Mouse (Mus musculus): ENCODE measurements around the gene Themis3. TPM values are rescaled to one million over a fixed set of nuclear protein-coding genes. Genes with fewer than 3 reads are reported as not detected.

The Themis3 gene
- 1 to 10 TPM in 2 of 4 experiments, under 1 TPM in 2; 0.12 to 4.5 (median 1.0) TPM for total RNA-seq (2022)

DNA sequence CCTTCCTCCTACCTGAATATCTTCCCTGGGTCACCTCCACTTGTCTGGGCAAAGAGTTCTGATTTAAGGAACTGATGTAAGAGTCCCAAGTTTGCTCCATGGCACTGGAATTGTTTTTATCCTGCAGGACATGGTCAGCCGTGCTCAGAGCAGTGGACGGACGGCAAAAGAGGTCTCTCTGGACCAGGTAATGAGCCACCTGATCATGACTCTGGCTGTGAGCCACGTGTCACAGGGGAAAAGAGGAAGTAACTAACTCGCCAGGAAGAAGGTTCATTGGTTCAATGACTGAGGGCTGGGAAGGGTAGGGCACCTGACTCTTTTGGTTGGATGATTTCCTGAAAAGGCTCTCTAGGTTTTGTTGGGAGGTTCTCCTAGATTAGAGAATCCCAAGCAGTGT is at the start of gene Themis3:
Themis3 (minus strand) TSS at position 187 of the 400 bp plus-strand sequence.
- DNase-seq (ENCODE audit: low spot score in 2 of 2): no peak

DNA sequence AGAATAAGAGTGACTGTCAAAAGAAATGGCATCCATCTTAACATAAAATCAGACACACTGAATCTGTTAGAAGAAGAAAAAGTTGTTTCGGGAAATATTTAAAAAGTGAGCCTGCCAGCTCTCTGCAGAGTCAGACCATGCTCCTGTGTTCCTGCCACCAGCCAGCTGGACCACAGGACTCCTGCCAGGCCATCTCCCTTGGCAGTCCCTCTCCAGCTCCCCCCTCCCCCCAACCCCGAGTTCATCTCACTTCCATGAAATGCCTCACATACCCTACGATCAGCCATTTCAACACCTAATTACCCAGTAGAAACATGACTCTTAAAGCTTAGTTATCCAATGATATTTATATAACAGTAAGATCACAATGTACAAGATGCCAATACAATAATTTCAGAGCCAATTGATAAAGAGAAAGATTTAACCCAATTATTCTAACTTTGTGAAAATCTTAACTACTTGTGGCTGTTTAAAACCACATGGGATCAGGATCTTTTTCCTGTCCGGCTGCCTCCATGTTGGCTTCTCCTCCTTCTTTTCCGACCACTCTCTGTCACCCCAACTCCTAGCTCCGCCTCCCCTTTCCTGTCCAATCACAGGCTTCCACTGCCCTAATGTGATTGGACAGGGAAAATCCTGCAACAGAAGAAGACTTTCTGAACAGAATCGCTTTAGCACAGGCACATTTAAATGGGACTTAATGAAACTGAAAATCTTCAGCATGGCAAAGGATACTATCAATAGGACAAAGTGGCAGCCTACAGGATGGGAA is 43.7 kb upstream of the Themis3 start:
- DNase-seq (ENCODE audit: low spot score in 2 of 2): no peak

DNA sequence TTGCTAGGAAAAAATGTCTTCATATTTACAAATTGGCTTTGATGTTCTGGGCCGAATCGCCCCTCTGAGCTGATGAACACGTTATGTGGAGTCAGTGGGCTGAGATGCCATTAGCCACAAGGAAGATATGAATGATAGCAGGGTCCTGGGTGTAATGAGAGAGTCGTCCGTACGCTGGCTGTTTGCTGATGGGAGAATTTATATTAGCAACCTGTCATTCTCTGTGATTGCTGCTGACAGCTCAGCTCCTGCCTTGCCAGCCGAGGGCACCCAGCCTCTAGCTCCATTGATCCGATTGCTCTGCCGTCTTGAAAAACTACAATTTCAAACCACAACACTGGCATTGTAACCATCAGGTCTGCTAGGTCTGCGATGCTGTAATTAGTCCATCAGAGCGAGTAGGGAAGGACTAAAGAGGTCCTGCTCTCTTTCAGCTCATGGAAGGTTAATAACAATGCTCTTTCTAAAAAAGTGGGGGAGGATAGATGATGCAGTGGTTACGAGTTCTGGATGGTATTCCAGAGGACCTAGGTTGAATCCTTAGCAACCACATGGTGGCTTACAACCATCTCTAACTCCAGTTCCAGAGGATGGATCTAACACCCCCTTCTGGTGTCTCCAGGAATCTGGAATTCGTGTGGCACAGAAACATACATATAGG is 25.7 kb upstream of the Themis3 start:
- no peak for DNase-seq (ENCODE audit: low spot score in 2 of 2)

DNA sequence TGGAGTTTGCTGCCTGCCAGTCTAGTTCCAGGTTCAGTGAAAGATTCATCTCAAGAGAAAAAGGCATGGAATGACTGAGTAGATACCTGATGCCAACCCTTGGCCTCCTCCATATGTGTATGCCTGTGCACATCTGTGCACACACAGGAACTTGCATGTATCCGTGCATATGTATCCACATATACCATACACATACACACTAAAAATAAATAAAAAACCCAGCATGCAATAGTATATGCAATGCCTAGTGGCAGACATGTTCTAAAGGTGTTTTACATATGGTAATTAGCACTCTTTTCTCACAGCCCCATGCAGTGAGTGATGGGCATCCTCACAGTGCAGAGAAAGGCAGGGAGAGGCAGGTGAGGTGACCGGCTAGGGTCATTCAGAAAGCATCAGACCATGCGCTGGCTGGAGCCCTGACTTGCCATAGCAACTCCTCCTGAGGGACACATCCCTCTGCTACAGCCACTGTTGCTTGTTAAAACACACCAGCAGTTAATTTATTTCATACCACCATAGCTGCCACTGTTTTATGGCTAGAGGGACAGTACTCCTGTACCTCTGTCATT is 24.9 kb upstream of the Themis3 start:
- DNase-seq (ENCODE audit: low spot score in 2 of 2): no peak

DNA sequence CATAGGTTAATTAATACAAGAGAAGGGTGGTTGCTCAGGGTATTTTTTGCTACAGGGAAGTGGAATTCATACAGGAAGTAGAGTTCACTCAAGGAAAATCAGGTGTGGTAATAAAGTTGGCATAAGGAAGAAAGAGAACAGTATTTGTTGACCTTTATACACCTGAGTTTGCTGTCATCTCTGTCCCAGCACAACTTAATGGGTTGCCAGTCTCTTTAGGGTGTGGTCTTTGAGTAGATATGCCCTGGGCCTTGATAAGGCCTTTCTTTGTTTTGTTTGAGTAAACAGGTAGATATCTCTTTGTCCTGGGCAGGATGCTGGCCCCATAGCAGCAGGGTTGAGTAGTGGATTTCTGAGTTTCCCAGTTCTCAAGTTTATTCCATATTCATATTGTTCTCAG is 15.6 kb upstream of the Themis3 start:
- DNase-seq (ENCODE audit: low spot score in 2 of 2): no peak

DNA sequence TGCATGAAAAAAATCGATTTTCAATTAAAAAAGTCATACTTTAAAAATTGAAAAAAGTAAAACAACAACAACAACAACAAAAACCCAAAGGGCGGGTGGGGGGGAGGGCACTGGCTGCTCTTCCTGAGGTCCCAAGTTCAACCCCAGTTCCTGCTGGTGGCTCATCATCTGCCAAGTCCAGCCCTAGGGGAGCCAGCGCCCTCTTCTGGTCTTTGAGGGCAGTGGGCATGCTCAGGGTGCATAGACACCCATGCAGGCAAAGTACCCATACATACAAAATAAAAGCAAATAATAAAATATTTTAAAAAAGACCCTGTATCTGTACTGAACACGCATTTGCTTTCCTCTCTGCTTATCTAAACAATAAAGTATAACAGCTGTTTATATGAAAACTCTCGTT is 10.5 kb upstream of the Themis3 start:
- no peak for DNase-seq (ENCODE audit: low spot score in 2 of 2)

DNA sequence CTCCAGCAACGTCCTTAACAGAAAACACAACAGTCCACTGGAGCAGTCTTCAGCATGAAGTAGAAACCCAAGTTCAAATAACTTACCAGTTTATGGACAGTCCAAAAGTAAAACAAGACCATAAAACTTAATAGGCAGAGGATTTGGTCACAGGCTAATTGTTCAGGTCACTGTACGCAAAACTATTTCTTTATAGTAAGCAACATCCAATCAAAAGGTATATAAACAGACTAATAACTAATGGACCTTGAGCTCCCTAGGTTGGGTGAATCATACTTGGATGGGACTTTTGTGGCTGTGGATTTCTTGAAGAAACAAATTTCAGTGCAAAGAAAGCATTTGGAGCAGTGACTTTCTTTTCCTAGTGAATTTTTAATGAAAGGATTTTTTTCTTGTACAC is 6.8 kb upstream of the Themis3 start:
- no peak for DNase-seq (ENCODE audit: low spot score in 2 of 2)

DNA sequence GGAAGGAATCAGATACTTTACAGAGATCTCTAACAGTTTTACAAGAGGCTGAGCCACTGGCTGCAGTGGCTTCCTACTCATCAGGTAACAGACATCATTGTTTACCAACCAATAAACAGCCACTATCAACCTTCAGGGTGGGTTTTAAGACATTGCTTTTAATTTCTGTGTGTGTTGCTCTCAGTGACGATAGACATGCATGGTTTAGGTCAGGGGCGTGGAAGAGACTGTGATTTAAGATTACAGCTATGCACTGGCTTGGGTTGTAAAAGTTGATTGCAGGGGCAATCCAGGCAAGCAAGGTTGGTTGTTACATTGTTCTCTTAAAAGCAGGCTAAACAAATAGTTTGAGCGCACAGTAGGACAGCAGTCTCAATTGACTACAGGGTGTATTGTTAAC is 1.4 kb upstream of the Themis3 start:
- DNase-seq (ENCODE audit: low spot score in 2 of 2): no peak

DNA sequence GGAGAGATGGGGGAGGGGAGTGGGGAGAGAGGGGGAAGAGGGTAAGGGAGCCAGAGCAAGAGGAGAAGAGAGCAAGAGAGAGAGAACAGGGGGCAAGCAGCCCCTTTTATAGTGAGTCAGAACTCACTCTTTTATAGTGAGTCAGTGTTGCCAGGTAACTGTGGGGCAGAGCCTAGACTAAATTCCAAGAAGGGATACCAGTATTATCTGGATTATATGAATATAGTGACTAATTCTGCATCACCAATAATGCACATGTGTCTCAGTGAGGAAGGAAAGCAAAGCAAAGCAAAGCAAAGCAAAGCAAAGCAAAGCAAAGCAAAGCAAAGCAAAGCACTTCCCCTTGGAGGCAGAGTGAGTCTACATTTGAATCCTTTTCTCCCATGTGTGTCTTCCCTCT is 835 bp upstream of the Themis3 start:
- DNase-seq (ENCODE audit: low spot score in 2 of 2): no peak

DNA sequence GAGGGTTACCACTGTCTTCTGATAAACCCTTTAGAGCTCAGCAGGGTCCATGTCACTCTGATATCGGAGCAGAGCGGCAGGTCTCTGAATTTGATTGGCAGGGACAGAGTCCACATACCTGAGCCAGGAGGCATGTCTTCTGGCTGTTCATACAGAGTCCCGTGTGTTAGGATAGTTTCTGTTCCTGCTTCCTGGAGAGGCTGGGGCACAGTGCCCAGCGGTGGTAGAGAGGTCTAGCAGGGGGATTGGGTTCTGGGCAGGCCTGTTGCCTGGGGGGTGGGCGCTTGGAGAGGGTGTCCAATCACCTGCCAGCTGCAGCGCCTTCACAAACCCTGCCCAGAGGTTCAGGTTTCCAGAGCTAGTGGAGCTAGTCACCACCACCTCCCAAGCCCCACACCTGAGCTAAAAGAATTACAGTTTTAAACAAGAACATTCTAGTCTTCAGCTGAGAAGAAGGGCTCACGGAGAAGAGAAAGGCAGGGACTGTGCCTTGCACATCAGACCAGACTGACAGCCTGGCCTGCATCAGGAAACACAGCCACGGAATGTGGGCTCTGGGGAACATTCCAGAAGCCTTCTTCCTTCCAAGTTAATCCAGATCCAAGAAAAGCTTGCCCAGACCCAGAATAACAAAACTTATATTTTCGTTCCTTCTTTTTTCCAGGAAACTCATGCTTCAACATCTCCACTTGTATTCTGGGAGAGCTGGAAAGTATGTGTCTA is 3.9 kb downstream of the Themis3 start:
- DNase-seq (ENCODE audit: low spot score in 2 of 2): no peak

DNA sequence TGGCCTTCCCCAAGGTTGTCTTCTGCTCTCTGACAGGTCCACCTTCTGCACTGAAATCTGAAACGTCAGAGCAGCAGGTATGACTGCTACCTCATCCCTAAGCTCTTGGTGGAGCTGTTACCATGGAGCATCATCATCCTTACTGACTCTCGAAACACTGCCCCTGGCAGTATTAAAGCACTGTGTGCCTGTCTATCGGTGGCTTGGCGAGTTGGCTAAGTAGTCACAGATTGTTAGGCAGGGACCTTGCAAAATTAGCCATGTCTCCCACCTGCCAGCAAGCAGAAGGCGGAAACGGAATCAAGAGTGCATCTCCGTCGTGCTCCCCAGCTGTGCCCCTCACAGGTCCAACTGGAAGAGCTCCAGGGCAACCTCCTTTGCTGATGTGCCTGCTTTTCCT is 4.6 kb downstream of the Themis3 start:
- no peak for DNase-seq (ENCODE audit: low spot score in 2 of 2)

DNA sequence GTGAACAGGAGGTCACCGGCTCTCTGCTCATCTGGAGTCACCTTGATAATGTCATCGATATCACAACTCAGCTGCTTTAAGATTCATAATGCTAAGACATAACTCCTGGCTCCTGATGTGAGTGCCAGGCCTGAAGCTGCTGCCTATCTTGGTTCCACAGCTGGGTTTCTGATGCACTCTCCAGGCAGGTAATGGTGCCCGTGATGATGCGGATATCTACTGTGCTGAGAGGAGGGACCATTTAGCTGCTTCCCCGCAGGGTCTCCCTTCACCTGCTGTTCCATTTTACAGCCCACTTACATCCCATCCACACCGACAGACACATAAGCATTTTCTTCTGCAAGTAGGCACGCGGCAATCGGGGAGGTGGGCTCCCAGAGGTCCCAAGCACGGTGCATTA is 7.7 kb downstream of the Themis3 start:
- DNase-seq (ENCODE audit: low spot score in 2 of 2): no peak

DNA sequence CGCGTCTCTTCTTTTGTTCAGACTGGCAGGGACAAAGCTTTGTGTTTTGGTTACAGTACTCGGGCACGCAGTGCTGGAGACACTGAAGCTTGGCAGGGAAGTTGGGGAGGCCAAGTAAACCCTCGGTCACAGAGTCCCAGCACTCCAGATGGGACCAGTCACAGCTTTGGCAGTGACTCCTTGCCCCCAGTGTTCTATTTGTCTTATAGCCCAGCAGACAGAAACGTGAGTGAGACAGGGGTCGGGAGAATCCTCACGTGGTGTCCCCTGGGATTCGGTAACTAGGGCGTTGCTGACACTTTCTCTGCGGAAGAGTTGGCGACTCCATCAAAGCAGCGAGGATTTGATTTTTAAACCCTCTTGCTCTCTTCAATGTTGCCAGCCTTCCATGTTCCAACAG is 8.3 kb downstream of the Themis3 start:
- no peak for DNase-seq (ENCODE audit: low spot score in 2 of 2)

DNA sequence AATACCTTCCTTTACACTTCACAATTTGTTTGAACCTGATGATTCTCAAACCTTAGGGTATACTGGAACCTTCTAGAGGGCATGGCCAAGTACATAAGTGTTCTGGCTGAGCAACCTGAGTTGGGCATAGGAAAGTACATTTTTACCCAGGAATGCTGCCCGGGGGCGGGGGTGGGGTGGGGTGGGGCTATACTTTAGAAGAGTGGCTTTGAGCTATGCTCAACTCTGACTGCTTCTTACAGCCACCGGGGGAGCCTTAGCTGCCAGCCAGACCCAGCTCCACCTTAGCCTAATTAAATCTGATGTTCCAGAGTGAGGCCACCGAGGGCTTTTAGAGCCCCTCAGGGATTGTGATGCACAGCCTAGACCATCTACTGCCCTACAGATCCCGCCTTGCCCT is 13.4 kb downstream of the Themis3 start:
- no peak for DNase-seq (ENCODE audit: low spot score in 2 of 2)

DNA sequence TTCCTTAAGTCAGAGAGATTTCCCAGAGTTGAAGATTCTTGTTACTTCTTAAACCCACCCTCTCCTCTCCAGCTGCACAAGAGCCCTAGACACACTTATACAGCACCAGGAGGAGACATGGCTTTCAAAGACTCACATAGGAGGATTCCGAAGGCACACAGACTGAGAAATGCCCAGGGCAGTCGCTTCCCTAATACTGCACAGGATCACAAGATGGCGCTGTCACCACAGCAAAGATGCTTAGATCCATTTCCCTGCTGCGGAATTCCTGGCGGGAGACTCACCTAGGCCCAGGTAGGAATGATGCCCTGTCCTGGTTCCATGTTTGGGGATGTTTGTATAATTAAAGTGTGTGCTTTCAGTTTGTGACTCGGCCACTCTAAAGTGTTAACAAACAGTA is 16.4 kb downstream of the Themis3 start:
- DNase-seq (ENCODE audit: low spot score in 2 of 2): no peak

DNA sequence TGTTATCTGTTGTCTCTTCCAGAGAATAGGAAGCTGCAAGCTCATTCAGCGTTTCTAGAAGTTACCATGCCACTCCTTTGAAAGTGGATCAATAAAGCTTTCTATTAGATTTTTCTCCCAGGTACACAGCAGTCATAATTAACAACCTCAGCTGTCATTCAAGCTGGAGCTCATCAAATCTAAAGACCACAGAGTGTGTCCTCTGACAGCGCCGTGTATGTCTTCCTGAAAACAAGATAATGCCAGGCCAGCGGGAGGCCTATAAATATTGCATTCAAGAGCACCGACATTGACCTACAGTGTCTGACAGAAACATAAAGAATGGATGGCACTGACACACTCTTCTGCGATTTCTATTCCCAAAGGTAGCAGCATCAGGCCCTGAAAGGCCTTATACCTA is 16.9 kb downstream of the Themis3 start:
- DNase-seq (ENCODE audit: low spot score in 2 of 2): no peak

DNA sequence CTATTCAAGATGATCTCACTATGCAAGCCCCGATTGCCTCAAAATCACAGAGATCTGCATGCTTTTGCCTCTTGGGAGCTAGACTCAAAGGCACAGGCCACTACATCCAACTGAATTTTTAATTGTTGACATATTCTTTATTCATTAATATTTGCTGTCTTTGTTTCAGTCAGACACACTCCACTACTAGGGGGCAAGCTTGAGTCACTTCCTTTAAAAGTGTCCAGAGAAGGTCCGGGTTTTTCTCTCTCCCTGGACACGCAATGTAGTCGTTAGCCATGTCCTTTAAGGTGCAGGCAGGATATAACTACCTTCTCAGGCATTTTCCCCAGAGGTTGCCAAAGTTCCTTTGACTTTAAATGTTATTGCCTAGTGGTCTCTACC is 21.8 kb downstream of the Themis3 start:
- no peak for DNase-seq (ENCODE audit: low spot score in 2 of 2)

DNA sequence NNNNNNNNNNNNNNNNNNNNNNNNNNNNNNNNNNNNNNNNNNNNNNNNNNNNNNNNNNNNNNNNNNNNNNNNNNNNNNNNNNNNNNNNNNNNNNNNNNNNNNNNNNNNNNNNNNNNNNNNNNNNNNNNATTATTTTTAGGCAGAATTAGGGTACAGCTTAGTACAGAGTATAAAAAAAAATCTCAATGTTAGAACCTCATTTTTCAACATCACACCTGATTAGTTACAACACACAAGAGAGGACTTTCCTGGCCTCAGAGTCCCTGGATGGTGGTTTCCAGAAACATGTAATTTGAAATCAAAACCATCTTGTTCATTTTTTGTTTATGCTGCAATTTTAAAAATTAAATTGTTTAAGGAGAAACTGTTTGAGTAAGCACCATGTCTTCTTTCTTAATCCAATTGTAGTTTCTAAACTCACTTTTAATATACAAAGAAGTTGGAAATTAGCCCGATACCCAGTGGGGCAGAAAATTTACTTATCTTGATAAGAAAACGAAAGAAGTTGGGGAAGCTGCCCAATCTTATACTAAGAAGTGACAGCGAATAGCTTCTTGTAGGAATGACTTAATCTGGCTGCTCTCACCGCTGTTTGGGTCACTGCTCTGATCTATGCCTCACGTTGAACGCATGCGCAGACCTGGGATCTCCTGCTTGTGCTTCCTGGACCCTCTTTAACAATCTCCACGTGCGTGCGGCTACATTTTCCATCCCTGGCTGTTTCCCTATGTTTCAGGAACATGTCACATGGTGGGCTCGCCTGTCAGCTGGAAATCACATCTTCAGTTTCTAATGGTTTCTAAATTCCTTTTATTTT is 22.4 kb downstream of the Themis3 start:
- no peak for DNase-seq (ENCODE audit: low spot score in 2 of 2)

DNA sequence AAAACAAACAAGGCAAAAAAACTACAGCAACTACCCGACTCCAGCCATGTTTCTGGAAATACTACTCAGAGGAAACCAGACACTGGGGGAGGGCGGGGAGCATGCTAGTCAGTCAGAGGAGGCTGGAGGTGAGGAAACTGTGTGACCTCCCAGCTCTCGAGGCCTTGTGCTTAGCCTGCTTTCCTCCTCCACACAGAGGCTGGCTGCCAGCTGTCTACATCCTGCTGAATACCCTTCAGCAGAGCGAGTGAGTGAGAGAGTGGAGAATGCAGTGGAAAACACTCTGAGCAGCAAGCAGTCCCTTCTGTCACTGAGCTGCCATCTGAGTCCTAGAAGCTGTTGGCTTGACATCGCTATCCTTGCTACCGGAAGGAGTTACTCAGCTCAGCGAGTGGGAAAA is 30.2 kb downstream of the Themis3 start:
- DNase-seq (ENCODE audit: low spot score in 2 of 2): no peak

DNA sequence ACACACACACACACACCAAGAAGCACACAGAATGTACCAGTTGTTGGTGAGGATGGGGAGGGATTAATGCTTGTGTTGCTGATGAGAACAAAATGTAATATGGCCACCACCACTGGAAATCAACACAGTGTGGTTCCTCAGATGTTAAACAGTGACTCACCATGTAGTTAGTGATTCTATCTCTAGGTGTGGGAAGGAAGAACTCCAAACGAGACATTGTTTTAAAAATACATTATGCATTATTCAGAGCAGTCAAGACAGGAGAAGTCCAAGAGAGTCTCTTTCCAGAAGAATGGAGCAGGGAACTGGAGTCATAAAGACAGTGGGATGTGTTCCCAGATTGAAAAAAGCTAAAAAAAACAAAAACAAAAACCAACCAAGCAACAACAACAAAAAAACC is 30.9 kb downstream of the Themis3 start:
- no peak for DNase-seq (ENCODE audit: low spot score in 2 of 2)

DNA sequence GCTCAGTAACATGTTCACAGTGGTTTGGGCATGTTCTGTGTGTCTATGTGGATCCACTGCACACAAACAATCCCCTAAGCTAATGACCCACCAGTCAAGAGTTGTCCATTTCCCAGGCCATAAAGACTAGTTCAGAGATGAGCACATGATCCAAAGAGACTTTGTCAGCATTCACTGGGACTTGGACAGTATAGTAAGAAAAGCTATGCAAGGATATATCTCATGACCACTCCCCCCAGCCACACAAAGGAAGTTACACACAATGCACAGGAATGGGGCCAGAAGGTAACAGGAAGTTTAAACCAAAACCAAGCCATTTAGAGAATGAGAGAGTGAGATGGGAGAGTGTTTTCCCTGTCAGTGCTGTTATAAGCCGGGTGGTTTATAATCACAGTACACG is 33.0 kb downstream of the Themis3 start:
- no peak for DNase-seq (ENCODE audit: low spot score in 2 of 2)

Measured in gastrocnemius, adult 8-10 months (tissue).